Mouse (Mus musculus) G1E (cell line): ENCODE data around the gene Reck. TPM values are rescaled to one million over a fixed set of nuclear protein-coding genes. Genes with fewer than 3 reads are reported as not detected.

Experiments used
- ATAC-seq: 2 replicates; pipeline ENCODE4 v1.8.0; 2016; ENCODE audit warnings: mild to moderate bottlenecking; ENCODE audit not compliant: insufficient number of reproducible peaks, poor library complexity, low FRiP score, severe bottlenecking; ENCODE audit errors: extremely low read depth
- DNase-seq: peaks from one replicate; pipeline ENCODE4 v3.0.0; 2012; ENCODE audit warnings: low spot score
- H3K27me3 ChIP-seq: 2 replicates; pipeline ENCODE4 v1.6.1; 2012; ENCODE audit warnings: mild to moderate bottlenecking, low read length, inconsistent platforms; ENCODE audit not compliant: insufficient read depth
- H3K36me3 ChIP-seq: replicated peaks from 2 replicates; pipeline ENCODE3; 2012; ENCODE audit warnings: mild to moderate bottlenecking, inconsistent platforms
- H3K4me1 ChIP-seq: 2 replicates; pipeline ENCODE4 v1.6.1; 2012; ENCODE audit warnings: low read depth, low read length, inconsistent platforms, mixed read lengths; ENCODE audit not compliant: insufficient read depth
- H3K4me3 ChIP-seq: 2 replicates; pipeline ENCODE4 v1.5.1; 2012; ENCODE audit warnings: low read depth, mild to moderate bottlenecking, inconsistent platforms, low read length, moderate library complexity, mixed read lengths
- H3K9me3 ChIP-seq: replicated peaks from 2 replicates; pipeline ENCODE4 v1.6.1; 2012; ENCODE audit warnings: inconsistent platforms
- CTCF ChIP-seq: IDR thresholded peaks from 2 replicates; pipeline ENCODE4 v1.5.1; 2012; ENCODE audit warnings: low read depth, low read length, inconsistent platforms, mixed read lengths
- GATA1 ChIP-seq: IDR thresholded peaks from 2 replicates; pipeline ENCODE4 v1.6.1; 2012; ENCODE audit warnings: borderline replicate concordance, low read length, inconsistent platforms, mixed read lengths
- GATA2 ChIP-seq: IDR thresholded peaks from 2 replicates; pipeline ENCODE4 v1.6.1; 2012; ENCODE audit warnings: low read depth, low read length, inconsistent platforms, borderline replicate concordance
- POLR2AphosphoS5 ChIP-seq: IDR thresholded peaks from 2 replicates; pipeline ENCODE4 v1.6.1; 2012; ENCODE audit warnings: low read depth, low read length, inconsistent platforms; ENCODE audit not compliant: insufficient replicate concordance
- TAL1 ChIP-seq: conservative IDR thresholded peaks from 2 replicates; pipeline ENCODE4 v1.6.1; 2012; ENCODE audit warnings: low read depth, low read length, inconsistent platforms, mixed read lengths
- polyA plus RNA-seq: library from polyadenylated mRNA; stranded (reverse); fragments of >175 nt; gene quantifications from 2 replicates; pipeline ENCODE4 v1.2.3, GENCODE M21; 2012
- total RNA-seq, 2 experiments: library from RNA; stranded (forward) in 1 of 2; stranded (reverse) in 1 of 2; fragments of 200-1000 nt in 1 of 2; fragments of >200 nt in 1 of 2; fragmentation: Nextera tagmentation in 1 of 2; gene quantifications; 2 replicates each; pipeline ENCODE4 v1.2.3; 2014 to 2017

The Reck gene
- total and polyA plus RNA-seq, 3 experiments = 0.02 to 0.71 TPM; not detected in 1

- no peak for TF ChIP-seq TAL1
- no peak for TF ChIP-seq GATA1
- no peak for TF ChIP-seq POLR2AphosphoS5
- TF ChIP-seq GATA2 = no peak
- no peak for TF ChIP-seq CTCF
- peaks cover 21% of the 10 kb centered on the region for H3K4me1 ChIP-seq
- no peaks in the 10 kb centered on the region for H3K9me3 ChIP-seq
- ATAC-seq (peak; percentile 4; the same call in 1 of the 2 replicates), DNase-seq (peak; percentile 36)
- peak overlapping the region; percentile 14; the same call in 1 of the 2 replicates for H3K4me3 ChIP-seq
- no peaks in the 10 kb centered on the region for H3K36me3 ChIP-seq
- H3K27me3 ChIP-seq = peaks cover 23% of the 10 kb centered on the region
Measured at GRCm38 (mm10) chr4:43936749-43937674, 61.7 kb downstream of the Reck start.

- no peak for ATAC-seq
- TF ChIP-seq GATA1 (no peak), CTCF (no peak), GATA2 (no peak), TAL1 (no peak), POLR2AphosphoS5 (no peak)
Measured at GRCm38 (mm10) chr4:43941315-43941714, 66.0 kb downstream of the Reck start.

GRCm38 (mm10) chr4:43942421-43942820 is 67.1 kb downstream of the Reck start:
- H3K27me3 ChIP-seq = peaks cover 57% of the 10 kb centered on the region
- no peaks in the 10 kb centered on the region for H3K9me3 ChIP-seq
- H3K4me1 ChIP-seq = peaks cover 5% of the 10 kb centered on the region
- DNase-seq (no peak), ATAC-seq (no peak)
- TF ChIP-seq TAL1 (no peak), GATA2 (no peak), CTCF (no peak), POLR2AphosphoS5 (no peak), GATA1 (no peak)
- no peaks in the 10 kb centered on the region for H3K36me3 ChIP-seq
- H3K4me3 ChIP-seq = no peak overlapping the region

More at GRCm38 (mm10) chr4:43941315-43941714, 66.0 kb downstream of the Reck start:
- H3K36me3 ChIP-seq = no peaks in the 10 kb centered on the region
- H3K4me1 ChIP-seq = peaks cover 15% of the 10 kb centered on the region
- no peaks in the 10 kb centered on the region for H3K9me3 ChIP-seq
- peaks cover 55% of the 10 kb centered on the region for H3K27me3 ChIP-seq
- no peak overlapping the region for H3K4me3 ChIP-seq
- no peak for DNase-seq

GRCm38 (mm10) chr4:43947571-43947970 is 72.2 kb downstream of the Reck start:
- TF ChIP-seq GATA2 (no peak), GATA1 (no peak), POLR2AphosphoS5 (no peak), CTCF (no peak), TAL1 (no peak)
- no peaks in the 10 kb centered on the region for H3K9me3 ChIP-seq
- no peaks in the 10 kb centered on the region for H3K4me1 ChIP-seq
- DNase-seq = no peak
- no peaks in the 10 kb centered on the region for H3K36me3 ChIP-seq
- peaks cover 39% of the 10 kb centered on the region for H3K27me3 ChIP-seq
- no peak for ATAC-seq
- no peak overlapping the region for H3K4me3 ChIP-seq

- peak; percentile 55 for ATAC-seq
- Histone ChIP-seq H3K4me3 (peak within 1 kb of the TSS; percentile 95), H3K27me3 (peaks cover 12% of the 10 kb centered on the region), H3K9me3 (no peaks in the 10 kb centered on the region), H3K4me1 (peaks cover 59% of the 10 kb centered on the region), H3K36me3 (peaks cover 9% of the 10 kb centered on the region)
- no peak for TF ChIP-seq TAL1
- peak; percentile 85 for TF ChIP-seq CTCF
- DNase-seq = peak; percentile 82
Measured at GRCm38 (mm10) chr4:43957292-43957845, 82.0 kb downstream of the Reck start, which contains the start of gene Glipr2. Gene Glipr2 (plus strand): TSS chr4:43957401.

GRCm38 (mm10) chr4:43957846-43958461 is 82.6 kb downstream of the Reck start:
- Histone ChIP-seq H3K4me1 (peaks cover 65% of the 10 kb centered on the region), H3K27me3 (peaks cover 9% of the 10 kb centered on the region), H3K4me3 (peak overlapping the region; percentile 95), H3K36me3 (peaks cover 15% of the 10 kb centered on the region), H3K9me3 (no peaks in the 10 kb centered on the region)
- TF ChIP-seq GATA2 = no peak
- TF ChIP-seq CTCF = no peak
- no peak for TF ChIP-seq TAL1
- TF ChIP-seq POLR2AphosphoS5 = no peak
- TF ChIP-seq GATA1 = no peak
- peak; percentile 39 for DNase-seq
- no peak for ATAC-seq
